Mouse (Mus musculus): ENCODE data around the gene Ifitm2. TPM values are rescaled to one million over a fixed set of nuclear protein-coding genes. Genes with fewer than 3 reads are reported as not detected.
"Not testable (repeated sequence)": the region's sequence is repeated elsewhere in the genome, so short reads cannot be mapped to it uniquely, and the experiment has no call there.

Ifitm2 gene
- polyA plus RNA-seq, 1 experiment from 2014 or later = 1,087 TPM

DNA sequence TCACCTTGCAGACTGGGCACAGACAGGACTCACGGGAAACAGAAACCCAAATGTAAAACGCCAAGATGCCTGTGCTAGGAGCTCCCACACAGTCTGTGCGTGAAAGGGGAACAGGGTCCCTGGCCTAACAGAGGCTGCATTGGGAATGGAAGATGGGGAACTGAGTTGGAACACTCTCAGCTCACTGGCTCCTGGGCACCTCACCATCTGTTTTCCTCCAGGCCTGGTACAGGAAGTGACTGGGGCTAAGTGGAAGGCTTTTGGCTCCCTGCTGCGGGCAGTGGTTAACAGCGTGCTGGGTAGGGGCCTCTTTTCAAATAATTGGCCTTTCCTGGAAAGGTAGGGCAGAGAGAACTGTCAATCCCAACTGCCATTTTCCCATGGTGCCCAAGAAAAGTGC lies 34.8 kb upstream of the Ifitm2 start:
- TF ChIP-seq CTCF (IDR thresholded peaks at IDR 0.05; ENCODE audit: low read depth) = no peak
- Histone ChIP-seq H3K4me2 (no peak overlapping the region), H3K27me3 (ENCODE audit: insufficient read depth, low read length) (no peaks in the 10 kb centered on the region), H3K9ac (no peak overlapping the region), H3K9me3 (ENCODE audit: low read depth, low read length) (no peaks in the 10 kb centered on the region), H3K4me3 (ENCODE audit: low read depth, low read length) (no peak overlapping the region), H3K4me1 (ENCODE audit: insufficient read depth) (no peaks in the 10 kb centered on the region), H3K36me3 (ENCODE audit: insufficient read depth) (no peaks in the 10 kb centered on the region), H3K27ac (ENCODE audit: low read depth) (no peak overlapping the region)
- ATAC-seq (ENCODE audit: insufficient read depth) (no peak), DNase-seq (no peak)
- WGBS = 55% methylated on average over 5 of the region's 5 CpGs

DNA sequence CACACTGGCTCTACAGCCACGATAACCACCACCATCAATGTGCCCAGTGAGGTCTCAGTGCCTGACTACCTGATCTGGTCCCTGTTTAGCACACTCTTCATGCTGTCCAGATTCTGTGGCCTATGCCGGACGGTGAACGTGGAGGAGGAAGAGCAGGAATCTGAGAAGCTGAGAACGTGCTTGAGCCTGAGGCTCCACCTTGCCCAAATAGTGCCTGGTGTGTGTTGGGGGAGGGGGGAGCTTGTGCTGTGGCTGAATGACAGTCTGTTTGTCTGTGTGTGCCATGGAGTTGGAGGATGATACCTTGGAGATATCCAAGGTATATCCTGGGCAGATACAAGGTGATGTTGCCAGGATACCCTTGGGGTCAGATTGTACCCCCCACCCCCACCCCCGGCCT lies 34.4 kb upstream of the Ifitm2 start:
- no peak overlapping the region for H3K4me3 ChIP-seq (ENCODE audit: low read depth, low read length)
- DNase-seq (no peak), ATAC-seq (ENCODE audit: insufficient read depth) (no peak)
- no peak overlapping the region for H3K4me2 ChIP-seq
- no peaks in the 10 kb centered on the region for H3K36me3 ChIP-seq (ENCODE audit: insufficient read depth)
- no peak for TF ChIP-seq CTCF (IDR thresholded peaks at IDR 0.05; ENCODE audit: low read depth)
- H3K9me3 ChIP-seq (ENCODE audit: low read depth, low read length) = no peaks in the 10 kb centered on the region
- no peak overlapping the region for H3K27ac ChIP-seq (ENCODE audit: low read depth)
- H3K27me3 ChIP-seq (ENCODE audit: insufficient read depth, low read length) = no peaks in the 10 kb centered on the region
- H3K4me1 ChIP-seq (ENCODE audit: insufficient read depth) = no peaks in the 10 kb centered on the region
- H3K9ac ChIP-seq = no peak overlapping the region
- 54% methylated on average over 6 of the region's 6 CpGs for WGBS

DNA sequence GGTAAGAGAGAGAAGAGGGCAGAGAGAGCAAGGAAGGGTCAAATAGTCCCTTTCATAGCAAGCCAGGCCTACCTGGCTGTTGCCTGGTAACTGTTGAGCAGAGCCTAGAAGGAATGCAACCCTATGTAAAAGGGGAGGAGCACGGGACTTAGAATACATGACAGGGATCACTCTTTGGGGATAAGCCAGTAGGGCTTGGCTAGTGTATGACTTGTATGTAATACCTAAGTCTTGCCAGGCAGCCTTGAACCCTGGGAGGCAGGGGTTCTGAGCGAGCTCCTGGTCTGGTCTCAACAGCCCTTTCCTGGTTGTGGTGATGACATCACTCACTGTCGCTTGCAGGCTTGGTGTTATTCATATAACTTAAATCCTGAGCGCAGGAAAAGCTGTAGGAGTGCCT lies 33.2 kb upstream of the Ifitm2 start:
- TF ChIP-seq CTCF (IDR thresholded peaks at IDR 0.05; ENCODE audit: low read depth) = no peak
- no peak overlapping the region for H3K4me2 ChIP-seq
- H3K9me3 ChIP-seq (ENCODE audit: low read depth, low read length) = no peaks in the 10 kb centered on the region
- H3K36me3 ChIP-seq (ENCODE audit: insufficient read depth) = no peaks in the 10 kb centered on the region
- ATAC-seq (ENCODE audit: insufficient read depth) (0 out of 2 replicates have a peak, but pooled peaks have one; percentile 24), DNase-seq (no peak)
- no peaks in the 10 kb centered on the region for H3K4me1 ChIP-seq (ENCODE audit: insufficient read depth)
- H3K27me3 ChIP-seq (ENCODE audit: insufficient read depth, low read length) = no peaks in the 10 kb centered on the region
- H3K27ac ChIP-seq (ENCODE audit: low read depth) = no peak overlapping the region
- 72% methylated on average over 4 of the region's 4 CpGs for WGBS
- no peak overlapping the region for H3K4me3 ChIP-seq (ENCODE audit: low read depth, low read length)
- H3K9ac ChIP-seq = no peak overlapping the region

DNA sequence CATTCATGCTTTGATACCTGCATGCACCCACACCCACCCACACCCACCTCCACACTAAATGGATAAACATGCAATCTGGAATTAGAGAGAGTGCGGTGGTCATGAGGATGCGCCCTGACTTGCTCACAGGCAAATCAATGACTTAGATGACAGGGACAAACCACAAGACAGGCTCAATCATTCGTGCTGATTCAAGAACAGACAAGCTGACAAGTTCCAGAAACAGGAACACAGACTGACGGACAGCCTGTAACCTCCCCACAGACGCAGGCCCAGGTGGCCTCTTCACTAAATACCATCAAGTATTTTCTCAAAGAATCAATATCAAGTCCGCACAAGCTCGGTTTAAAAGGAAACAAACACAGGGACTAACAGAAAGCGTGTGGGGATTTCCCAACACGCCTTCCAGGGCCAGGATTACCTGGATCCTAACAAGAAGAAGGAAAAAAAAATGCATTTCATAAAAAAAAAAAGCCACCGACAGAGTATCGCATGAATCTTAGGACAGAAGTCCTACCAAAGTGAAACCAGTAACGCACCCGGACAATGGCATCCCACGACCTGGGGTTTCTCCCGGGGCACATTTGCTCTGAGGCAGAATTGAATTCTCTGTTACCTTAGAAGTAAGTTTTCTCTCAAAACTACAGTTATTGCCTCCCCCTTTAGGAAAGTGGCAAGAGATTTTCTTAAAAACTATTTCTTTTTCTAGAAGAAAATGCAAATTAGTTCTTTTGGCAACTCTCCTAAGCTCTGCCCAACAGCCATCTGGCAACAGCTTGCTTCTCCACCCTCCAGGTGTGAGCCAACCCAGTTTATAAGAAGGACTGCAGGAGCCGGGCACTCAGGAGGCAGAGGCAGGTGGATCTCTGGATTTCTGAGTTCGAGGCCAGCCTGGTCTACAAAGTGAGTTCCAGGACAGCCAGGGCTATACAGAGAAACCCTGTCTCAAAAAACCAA lies 31.7 kb upstream of the Ifitm2 start:
- no peaks in the 10 kb centered on the region for H3K9me3 ChIP-seq (ENCODE audit: low read depth, low read length)
- H3K9ac ChIP-seq = no peak overlapping the region
- 77% methylated on average over 17 of the region's 17 CpGs for WGBS
- H3K4me3 ChIP-seq (ENCODE audit: low read depth, low read length) = no peak overlapping the region
- H3K27ac ChIP-seq (ENCODE audit: low read depth) = no peak overlapping the region
- H3K4me2 ChIP-seq = no peak overlapping the region
- ATAC-seq (ENCODE audit: insufficient read depth) = no peak
- no peaks in the 10 kb centered on the region for H3K4me1 ChIP-seq (ENCODE audit: insufficient read depth)
- no peak for TF ChIP-seq CTCF (IDR thresholded peaks at IDR 0.05; ENCODE audit: low read depth)
- no peak for DNase-seq
- no peaks in the 10 kb centered on the region for H3K27me3 ChIP-seq (ENCODE audit: insufficient read depth, low read length)
- H3K36me3 ChIP-seq (ENCODE audit: insufficient read depth) = no peaks in the 10 kb centered on the region

DNA sequence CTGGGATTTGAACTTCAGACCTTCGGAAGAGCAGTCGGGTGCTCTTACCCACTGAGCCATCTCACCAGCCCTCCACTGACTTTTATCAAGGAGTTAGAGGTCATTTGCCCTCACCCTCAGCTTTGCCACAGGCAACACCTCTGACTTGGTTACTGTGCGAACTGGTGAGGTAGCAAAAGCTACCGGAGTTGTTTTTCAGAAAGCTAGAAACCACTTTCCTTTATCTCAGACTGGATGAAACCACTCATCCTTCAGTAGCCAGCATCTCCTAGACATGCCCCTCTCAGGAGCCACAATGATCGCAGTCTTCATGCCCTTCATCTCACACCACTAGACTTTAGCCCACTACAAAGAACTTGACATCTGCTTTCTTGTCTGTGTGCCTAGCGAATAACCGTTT lies 27.2 kb upstream of the Ifitm2 start:
- H3K27me3 ChIP-seq (ENCODE audit: insufficient read depth, low read length) = no peaks in the 10 kb centered on the region
- no peaks in the 10 kb centered on the region for H3K9me3 ChIP-seq (ENCODE audit: low read depth, low read length)
- WGBS = 80% methylated on average over 7 of the region's 7 CpGs
- ATAC-seq (ENCODE audit: insufficient read depth) (no peak), DNase-seq (no peak)
- no peak overlapping the region for H3K4me3 ChIP-seq (ENCODE audit: low read depth, low read length)
- no peak for TF ChIP-seq CTCF (IDR thresholded peaks at IDR 0.05; ENCODE audit: low read depth)
- H3K4me2 ChIP-seq = no peak overlapping the region
- H3K9ac ChIP-seq = no peak overlapping the region
- H3K27ac ChIP-seq (ENCODE audit: low read depth) = no peak overlapping the region
- no peaks in the 10 kb centered on the region for H3K36me3 ChIP-seq (ENCODE audit: insufficient read depth)
- H3K4me1 ChIP-seq (ENCODE audit: insufficient read depth) = no peaks in the 10 kb centered on the region

DNA sequence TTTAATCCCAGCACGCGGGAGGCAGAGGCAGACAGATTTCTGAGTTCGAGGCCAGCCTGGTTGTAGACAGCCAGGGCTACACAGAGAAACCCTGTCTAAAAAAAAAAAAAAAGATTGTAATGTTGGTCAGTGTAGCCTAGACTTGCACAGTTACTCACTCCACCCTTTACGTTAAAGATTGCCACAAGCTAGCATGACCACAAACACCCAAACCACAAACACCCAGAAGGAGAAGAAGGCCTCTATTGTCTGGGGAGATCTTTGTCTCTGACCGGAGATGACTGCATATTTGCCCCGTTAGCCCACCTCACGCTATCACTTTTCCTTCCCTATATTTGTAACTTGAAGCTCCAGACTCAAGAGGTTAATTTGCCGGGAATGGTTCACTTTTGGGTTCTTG lies 25.9 kb upstream of the Ifitm2 start:
- ATAC-seq (ENCODE audit: insufficient read depth) = no peak

DNA sequence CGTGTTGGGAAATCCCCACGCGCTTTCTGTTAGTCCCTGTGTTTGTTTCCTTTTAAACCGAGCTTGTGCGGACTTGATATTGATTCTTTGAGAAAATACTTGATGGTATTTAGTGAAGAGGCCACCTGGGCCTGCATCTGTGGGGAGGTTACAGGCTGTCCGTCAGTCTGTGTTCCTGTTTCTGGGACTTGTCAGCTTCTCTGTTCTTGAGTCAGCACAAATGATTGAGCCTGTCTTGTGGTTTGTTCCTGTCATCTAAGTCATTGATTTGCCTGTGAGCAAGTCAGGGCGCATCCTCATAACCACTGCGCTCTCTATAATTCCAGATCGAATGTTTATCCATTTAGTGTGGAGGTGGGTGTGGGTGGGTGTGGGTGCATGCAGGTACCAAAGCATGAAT lies 20.9 kb upstream of the Ifitm2 start:
- H3K4me3 ChIP-seq (ENCODE audit: low read depth, low read length); ATAC-seq (ENCODE audit: insufficient read depth); H3K4me1 ChIP-seq (ENCODE audit: insufficient read depth); H3K27me3 ChIP-seq (ENCODE audit: insufficient read depth, low read length); H3K9ac ChIP-seq; H3K9me3 ChIP-seq (ENCODE audit: low read depth, low read length); H3K36me3 ChIP-seq (ENCODE audit: insufficient read depth); H3K27ac ChIP-seq (ENCODE audit: low read depth); DNase-seq; H3K4me2 ChIP-seq: not testable (repeated sequence)
- 84% methylated on average over 9 of the region's 9 CpGs for WGBS

More for the DNA sequence above, 25.9 kb upstream of the Ifitm2 start:
- Histone ChIP-seq H3K27me3 (ENCODE audit: insufficient read depth, low read length) (no peaks in the 10 kb centered on the region), H3K27ac (ENCODE audit: low read depth) (no peak overlapping the region), H3K4me3 (ENCODE audit: low read depth, low read length) (no peak overlapping the region), H3K4me2 (no peak overlapping the region), H3K9me3 (ENCODE audit: low read depth, low read length) (no peaks in the 10 kb centered on the region), H3K36me3 (ENCODE audit: insufficient read depth) (no peaks in the 10 kb centered on the region), H3K4me1 (ENCODE audit: insufficient read depth) (no peaks in the 10 kb centered on the region), H3K9ac (no peak overlapping the region)
- no peak for TF ChIP-seq CTCF (IDR thresholded peaks at IDR 0.05; ENCODE audit: low read depth)
- no peak for DNase-seq
- WGBS = 89% methylated on average over 8 of the region's 8 CpGs
